Mouse (Mus musculus): ENCODE results near the gene Cst3. TPM values are rescaled to one million over a fixed set of nuclear protein-coding genes. Genes with fewer than 3 reads are reported as not detected.

Gene Cst3
- polyA plus RNA-seq, 1 experiment from 2014 or later = 551 TPM

Other genes starting within 250 kb of the Cst3 start
- 80.3 and 88.7 TPM in 2 replicates for gene Nxt1, start 203.1 kb downstream of the Cst3 start, polyA plus RNA-seq (2015; fragmentation: Nextera tagmentation; extraction: Ambion mirVana)
- gene Gzf1, start 194.7 kb downstream of the Cst3 start, polyA plus RNA-seq (2015; fragmentation: Nextera tagmentation; extraction: Ambion mirVana) = 21.6 and 22.6 TPM in 2 replicates
- gene Napb, start 143.2 kb downstream of the Cst3 start, polyA plus RNA-seq (2015; fragmentation: Nextera tagmentation; extraction: Ambion mirVana) = 2.5 and 3.5 TPM in 2 replicates
- not detected in 2 replicates for gene Cstl1, start 125.3 kb downstream of the Cst3 start, polyA plus RNA-seq (2015; fragmentation: Nextera tagmentation; extraction: Ambion mirVana)
- not detected in 2 replicates for gene Cst11, start 104.2 kb downstream of the Cst3 start, polyA plus RNA-seq (2015; fragmentation: Nextera tagmentation; extraction: Ambion mirVana)
- gene 8030411F24Rik, start 93.7 kb downstream of the Cst3 start, polyA plus RNA-seq (2015; fragmentation: Nextera tagmentation; extraction: Ambion mirVana) = not detected in 2 replicates
- not detected in 2 replicates for gene Cst12, start 86.3 kb downstream of the Cst3 start, polyA plus RNA-seq (2015; fragmentation: Nextera tagmentation; extraction: Ambion mirVana)
- not detected in 2 replicates for gene Cst8, start 76.9 kb downstream of the Cst3 start, polyA plus RNA-seq (2015; fragmentation: Nextera tagmentation; extraction: Ambion mirVana)
- not detected in 2 replicates for gene Cst13, start 55.6 kb downstream of the Cst3 start, polyA plus RNA-seq (2015; fragmentation: Nextera tagmentation; extraction: Ambion mirVana)
- gene Cst9, start 40.5 kb downstream of the Cst3 start, polyA plus RNA-seq (2015; fragmentation: Nextera tagmentation; extraction: Ambion mirVana) = 0.24 TPM in 1 of 2 replicates, not detected in the other
- not detected in 2 replicates for gene 9230104L09Rik, start 10.7 kb downstream of the Cst3 start, polyA plus RNA-seq (2015; fragmentation: Nextera tagmentation; extraction: Ambion mirVana)
- gene Gm1330, start 127.6 kb upstream of the Cst3 start, polyA plus RNA-seq (2015; fragmentation: Nextera tagmentation; extraction: Ambion mirVana) = not detected in 2 replicates
- gene Gm10750, start 141.5 kb upstream of the Cst3 start, polyA plus RNA-seq (2015; fragmentation: Nextera tagmentation; extraction: Ambion mirVana) = not detected in 2 replicates